Mouse (Mus musculus): ENCODE measurements around the gene Adgrb3. TPM values are rescaled to one million over a fixed set of nuclear protein-coding genes. Genes with fewer than 3 reads are reported as not detected.

Adgrb3 gene
- total RNA-seq, 1 experiment from 2014 or later: 1.5 TPM

GRCm38 (mm10) chr1:25281471-25281870 lies 548.0 kb downstream of the Adgrb3 start:
- no peak for DNase-seq

- DNase-seq: no peak
These were observed 578.9 kb downstream of the Adgrb3 start for GRCm38 (mm10) chr1:25250562-25250961.

- DNase-seq: no peak
These were observed 587.1 kb downstream of the Adgrb3 start for GRCm38 (mm10) chr1:25242436-25242835.

- no peak for DNase-seq
These were observed 600.2 kb downstream of the Adgrb3 start for GRCm38 (mm10) chr1:25229245-25229750.

GRCm38 (mm10) chr1:25228381-25229244 lies 600.9 kb downstream of the Adgrb3 start:
- peak; percentile 77 for DNase-seq

- DNase-seq: no peak
These were observed 601.6 kb downstream of the Adgrb3 start for GRCm38 (mm10) chr1:25227880-25228279.

- DNase-seq: no peak
These were observed 624.9 kb downstream of the Adgrb3 start for GRCm38 (mm10) chr1:25204636-25205035.

- no peak for DNase-seq
These were observed 630.1 kb downstream of the Adgrb3 start for GRCm38 (mm10) chr1:25199392-25199791.

GRCm38 (mm10) chr1:25191986-25192385 lies 637.5 kb downstream of the Adgrb3 start:
- DNase-seq: no peak

- no peak for DNase-seq
These were observed 640.2 kb downstream of the Adgrb3 start for GRCm38 (mm10) chr1:25189261-25189660.

GRCm38 (mm10) chr1:25185909-25186308 lies 643.6 kb downstream of the Adgrb3 start:
- DNase-seq: no peak

GRCm38 (mm10) chr1:25181881-25182280 lies 647.6 kb downstream of the Adgrb3 start:
- no peak for DNase-seq

GRCm38 (mm10) chr1:25180615-25181014 lies 648.9 kb downstream of the Adgrb3 start:
- no peak for DNase-seq

- DNase-seq: no peak
These were observed 649.5 kb downstream of the Adgrb3 start for GRCm38 (mm10) chr1:25179860-25180582.

GRCm38 (mm10) chr1:25178347-25179130 lies 651.0 kb downstream of the Adgrb3 start:
- DNase-seq: no peak

- DNase-seq: no peak
These were observed 662.4 kb downstream of the Adgrb3 start for GRCm38 (mm10) chr1:25167120-25167519.

- no peak for DNase-seq
These were observed 663.3 kb downstream of the Adgrb3 start for GRCm38 (mm10) chr1:25166036-25166796.

- DNase-seq: no peak
These were observed 665.9 kb downstream of the Adgrb3 start for GRCm38 (mm10) chr1:25163561-25163960.

- no peak for DNase-seq
These were observed 683.3 kb downstream of the Adgrb3 start for GRCm38 (mm10) chr1:25146206-25146605.

- no peak for DNase-seq
These were observed 697.2 kb downstream of the Adgrb3 start for GRCm38 (mm10) chr1:25132150-25132824.

GRCm38 (mm10) chr1:25115512-25115911 lies 714.0 kb downstream of the Adgrb3 start:
- DNase-seq: no peak

Measured in adrenal gland, postnatal 14 days (tissue).